Mouse (Mus musculus) layer of hippocampus, adult 9-10 months (tissue): ENCODE results near the gene Pfdn6.
"Not testable (repeated sequence)": the region's sequence is repeated elsewhere in the genome, so short reads cannot be mapped to it uniquely, and the experiment has no call there.

Experiments used
- DNase-seq: peaks from one replicate; pipeline ENCODE4 v3.0.0; 2022; ENCODE audit warnings: low spot score

Gene Pfdn6

GRCm38 (mm10) chr17:33955555-33956214, 15.5 kb upstream of the Pfdn6 start, which contains the start of the genes Vps52 and Rps18:
Gene Vps52 (plus strand): TSS chr17:33955812.
Gene Rps18 (minus strand): TSS chr17:33956001.
- DNase-seq = peak; percentile 95

GRCm38 (mm10) chr17:33954646-33955554, 14.8 kb upstream of the Pfdn6 start:
- no peak for DNase-seq

DNA sequence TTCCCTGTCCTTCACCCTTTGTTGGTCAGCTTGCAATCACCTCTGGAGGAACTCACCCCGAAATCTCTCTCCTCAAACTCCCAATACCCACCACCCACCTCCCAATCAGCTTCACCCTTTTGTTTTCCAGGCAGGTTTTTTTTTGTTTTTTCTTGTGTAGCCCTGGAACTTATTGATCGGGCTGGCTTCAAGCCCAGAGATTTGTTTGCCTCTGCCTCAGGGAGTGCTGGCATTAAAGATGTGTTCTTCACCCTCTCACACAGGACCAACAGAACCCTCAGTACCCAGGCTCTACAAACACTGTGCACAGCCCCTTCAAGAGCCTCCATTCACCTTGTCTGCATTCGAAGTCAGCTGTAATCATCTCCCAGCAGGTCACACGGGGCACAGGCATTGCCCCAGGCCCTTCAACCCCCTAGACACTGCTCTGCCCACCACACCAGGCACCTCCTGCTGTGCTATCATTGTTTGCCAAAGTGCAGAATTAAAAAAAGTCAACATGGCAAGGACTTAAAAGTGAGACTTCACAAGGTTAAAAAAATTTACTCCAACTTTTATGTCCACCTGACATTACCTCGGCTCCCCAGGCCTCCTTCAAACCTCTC, 13.9 kb upstream of the Pfdn6 start:
- DNase-seq = no peak

DNA sequence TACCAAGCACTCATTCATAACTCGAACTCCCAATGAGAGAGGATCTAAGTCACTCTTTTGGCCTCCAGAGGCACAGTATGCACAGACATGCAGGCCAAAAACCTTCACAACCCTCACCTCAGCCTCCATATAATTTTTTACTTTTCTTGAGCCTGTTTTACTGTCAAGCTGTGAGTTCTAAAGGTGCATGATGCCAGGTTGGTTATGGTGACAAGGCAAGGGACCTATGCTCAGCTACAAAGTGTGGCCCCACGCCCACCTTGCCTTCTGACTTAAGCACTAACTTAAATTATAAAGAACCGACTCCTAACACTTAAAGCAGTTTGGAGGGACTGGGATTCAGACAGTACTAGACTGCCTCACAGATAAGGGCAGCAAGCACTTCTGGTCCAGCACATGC, 13.2 kb upstream of the Pfdn6 start:
- no peak for DNase-seq

DNA sequence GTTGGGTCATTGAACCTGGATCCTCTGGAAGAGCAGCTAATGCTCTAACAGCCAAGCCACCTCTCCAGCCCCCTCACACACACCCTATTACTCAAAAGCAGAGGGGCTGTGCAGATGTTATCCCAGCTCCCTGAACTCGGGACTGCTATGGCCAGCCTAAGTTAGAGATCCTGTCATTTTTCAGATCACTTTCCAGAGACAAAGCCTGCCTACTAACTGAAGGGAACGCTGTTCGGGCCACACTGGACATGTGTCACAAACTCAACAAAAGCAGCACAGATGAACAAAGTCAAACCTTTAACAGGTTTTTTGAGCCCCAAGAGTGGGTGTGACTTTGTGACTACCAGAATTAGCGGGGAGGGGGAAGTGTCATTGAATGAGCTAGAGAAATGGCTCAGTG, 12.7 kb upstream of the Pfdn6 start:
- no peak for DNase-seq

- DNase-seq = not testable (repeated sequence)
These were observed 11.9 kb upstream of the Pfdn6 start for GRCm38 (mm10) chr17:33952015-33952414.

- no peak for DNase-seq
These were observed 11.1 kb upstream of the Pfdn6 start, which contains the start of gene B3galt4 for GRCm38 (mm10) chr17:33951021-33951946. Gene B3galt4 (minus strand): TSS chr17:33951488.

DNA sequence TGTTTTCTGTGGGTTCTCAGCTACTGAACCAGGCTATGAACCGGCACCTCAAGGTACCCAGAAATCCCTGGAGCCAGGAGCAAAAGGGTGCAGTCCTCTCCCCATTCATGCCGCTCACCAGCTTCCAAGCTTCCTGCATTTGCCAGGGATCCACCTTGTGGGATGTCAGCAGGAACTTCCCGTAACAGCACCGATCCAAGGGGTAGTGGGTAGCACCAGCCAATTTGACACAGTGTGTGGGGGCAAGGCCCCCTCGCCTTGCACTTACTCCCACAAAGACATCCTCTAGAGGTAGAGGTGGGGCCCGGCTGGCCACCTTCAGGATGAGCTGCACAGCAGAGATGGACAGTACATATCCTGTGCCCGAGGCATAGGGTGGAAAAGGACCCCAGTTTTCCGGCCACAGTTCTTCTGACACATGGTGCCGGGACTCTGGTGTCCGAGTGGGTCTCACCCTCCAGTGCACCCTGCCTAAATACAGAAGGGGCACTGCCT, 10.0 kb upstream of the Pfdn6 start:
- DNase-seq = no peak

- no peak for DNase-seq
These were observed 8.9 kb upstream of the Pfdn6 start for GRCm38 (mm10) chr17:33948905-33949537.

DNA sequence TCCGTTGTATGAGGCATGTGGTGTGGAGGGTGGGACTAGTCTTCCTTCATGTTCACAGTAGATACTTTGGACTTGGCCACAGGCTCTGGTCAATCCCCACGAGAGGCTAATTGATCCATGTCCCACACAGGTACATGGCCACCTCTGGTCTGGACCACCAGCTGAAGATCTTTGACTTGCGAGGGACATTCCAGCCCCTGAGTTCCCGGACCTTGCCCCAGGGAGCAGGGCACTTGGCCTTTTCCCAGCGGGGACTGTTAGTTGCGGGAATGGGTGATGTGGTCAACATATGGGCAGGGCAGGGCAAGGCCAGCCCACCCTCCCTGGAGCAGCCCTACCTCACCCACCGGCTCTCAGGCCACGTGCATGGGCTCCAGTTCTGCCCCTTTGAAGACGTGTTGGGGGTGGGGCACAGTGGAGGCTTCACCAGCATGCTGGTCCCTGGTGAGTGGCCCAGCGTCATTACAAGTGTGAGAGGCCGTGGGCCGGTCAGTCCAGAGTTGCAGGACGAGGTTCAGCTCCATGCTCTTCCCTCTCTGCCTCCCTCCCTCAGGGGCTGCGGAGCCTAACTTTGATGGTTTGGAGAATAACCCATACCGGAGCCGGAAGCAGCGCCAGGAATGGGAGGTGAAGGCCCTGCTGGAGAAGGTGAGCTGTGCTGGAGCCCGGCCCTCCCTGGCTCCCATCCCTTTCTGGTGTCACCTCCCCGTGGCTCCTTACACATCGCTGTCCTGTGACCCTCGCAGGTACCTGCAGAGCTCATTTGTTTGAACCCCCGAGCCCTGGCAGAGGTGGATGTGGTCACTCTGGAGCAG, 8.2 kb upstream of the Pfdn6 start:
- DNase-seq = no peak

- DNase-seq = no peak
These were observed 7.4 kb upstream of the Pfdn6 start for GRCm38 (mm10) chr17:33947430-33948089.

DNA sequence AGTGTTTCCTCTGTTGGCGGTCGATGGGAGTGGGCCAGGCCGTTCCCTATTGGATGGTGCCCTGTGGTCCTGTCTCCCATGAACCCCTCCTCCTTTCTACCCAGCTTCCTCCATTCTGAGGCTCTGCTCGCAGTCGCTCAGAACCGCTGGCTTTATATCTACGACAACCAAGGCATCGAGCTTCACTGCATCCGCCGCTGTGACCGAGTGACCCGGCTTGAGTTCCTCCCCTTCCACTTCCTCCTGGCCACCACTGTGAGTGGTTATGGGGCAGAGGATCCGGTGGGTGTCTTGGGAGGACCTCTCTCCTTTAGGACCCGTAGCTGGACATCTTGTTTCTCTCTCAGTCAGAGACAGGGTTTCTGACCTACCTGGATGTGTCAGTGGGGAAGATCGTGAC, 3.3 kb upstream of the Pfdn6 start:
- no peak for DNase-seq

GRCm38 (mm10) chr17:33941381-33941780, 1.2 kb upstream of the Pfdn6 start:
- DNase-seq = no peak

GRCm38 (mm10) chr17:33940981-33941380, 838 bp upstream of the Pfdn6 start:
- DNase-seq = no peak

DNA sequence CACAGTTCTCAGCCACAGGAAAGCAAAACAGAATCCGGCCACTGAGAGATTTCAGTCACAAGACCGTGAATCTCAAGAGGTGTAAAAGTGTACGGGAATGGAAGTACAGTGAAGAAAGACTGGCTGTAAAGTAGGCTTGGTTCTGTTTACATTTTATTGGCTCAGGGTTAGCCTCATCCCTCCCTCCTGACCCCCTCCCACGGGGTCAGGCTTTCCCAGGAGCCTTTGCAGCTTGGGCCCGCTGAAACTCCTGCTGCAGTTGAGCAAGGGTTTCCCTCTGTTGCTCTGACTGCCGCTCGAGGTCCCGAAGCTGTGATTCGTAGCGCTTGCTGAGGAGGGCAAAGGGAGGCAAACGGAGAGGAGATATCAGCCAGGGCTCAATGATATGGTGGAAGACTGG, 1.4 kb downstream of the Pfdn6 start:
- DNase-seq = no peak

- DNase-seq = no peak
These were observed 3.1 kb downstream of the Pfdn6 start for GRCm38 (mm10) chr17:33936993-33937392.

DNA sequence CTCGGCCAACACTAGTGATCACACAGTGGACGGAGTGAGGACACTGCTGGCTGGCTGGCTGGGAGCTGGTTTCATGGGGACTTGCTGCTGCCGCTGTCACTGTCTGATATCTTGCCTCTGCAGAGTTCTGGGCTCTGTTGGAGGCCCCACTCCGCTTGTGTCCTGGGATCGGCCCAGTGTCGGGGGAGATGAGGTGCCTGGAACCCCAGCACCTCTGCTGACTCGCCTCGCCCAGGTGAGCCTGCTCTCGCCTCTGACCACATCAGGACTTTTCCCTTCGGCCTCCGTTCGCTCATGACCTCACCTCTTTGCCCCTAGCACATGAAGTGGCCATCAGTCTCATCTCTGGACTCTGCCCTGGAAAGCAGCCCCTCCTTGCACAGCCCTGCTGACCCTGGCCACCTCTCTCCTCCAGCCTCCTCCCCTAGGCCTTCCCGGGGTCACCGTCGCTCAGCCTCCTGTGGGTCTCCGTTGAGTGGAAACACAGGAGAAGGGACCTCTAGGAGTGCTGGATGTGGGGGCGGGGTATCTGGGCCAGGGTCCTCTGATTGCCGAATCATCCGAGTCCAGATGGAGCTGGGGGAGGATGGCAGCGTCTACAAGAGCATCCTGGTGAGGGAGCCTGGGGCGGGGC, 4.6 kb downstream of the Pfdn6 start:
- no peak for DNase-seq

DNA sequence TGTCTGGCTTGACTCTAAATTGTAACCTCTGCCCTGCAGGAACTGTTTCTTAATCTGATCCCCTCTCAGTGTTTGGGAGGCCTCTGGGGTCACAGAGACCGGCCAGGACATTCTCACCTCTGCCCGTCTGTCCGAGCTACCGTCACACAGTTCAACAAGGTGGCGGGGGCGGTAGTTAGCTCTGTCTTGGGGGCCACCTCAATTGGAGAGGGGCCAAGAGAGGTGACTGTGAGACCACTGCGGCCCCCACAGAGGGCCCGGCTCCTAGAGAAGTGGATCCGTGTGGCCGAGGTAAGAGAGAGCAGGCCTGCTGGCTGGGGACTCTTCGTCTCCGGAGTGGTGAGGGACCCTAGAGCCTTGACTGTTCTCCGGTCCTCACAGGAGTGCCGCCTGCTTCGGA, 7.2 kb downstream of the Pfdn6 start:
- no peak for DNase-seq

GRCm38 (mm10) chr17:33932448-33932847, 7.7 kb downstream of the Pfdn6 start:
- DNase-seq = no peak
